Mouse (Mus musculus) olfactory bulb, adult 2 months (tissue): ENCODE data around the gene I0C0044D17Rik.

Source experiments
- CTCF ChIP-seq: fragments of 200-500 bp; IDR thresholded peaks from 2 replicates; pipeline ENCODE4 v1.5.1; 2012; ENCODE audit warnings: low read depth, mild to moderate bottlenecking, low read length, moderate library complexity; ENCODE audit not compliant: insufficient read depth
- POLR2A ChIP-seq: fragments of 200-500 bp; IDR thresholded peaks from 2 replicates; pipeline ENCODE4 v1.6.1; 2012; ENCODE audit warnings: mild to moderate bottlenecking, low read depth, low read length, moderate library complexity; ENCODE audit not compliant: insufficient read depth

- TF ChIP-seq POLR2A (no peak), CTCF (no peak)
Observed at GRCm38 (mm10) chr4:98773785-98774184, 49.9 kb downstream of the I0C0044D17Rik start.
